Mouse (Mus musculus) CD4-positive, CD25-positive, alpha-beta regulatory T cell, adult 2 months (primary cell): ENCODE results near the gene Arfgap3.
"Not testable (repeated sequence)": the region's sequence is repeated elsewhere in the genome, so short reads cannot be mapped to it uniquely, and the experiment has no call there.

ENCODE experiments used
- DNase-seq: peaks from one replicate; pipeline ENCODE4 v3.0.0-alpha.2; 2012; ENCODE audit warnings: low read depth, low spot score

Gene Arfgap3

GRCm38 (mm10) chr15:83345898-83346529, 4.0 kb downstream of the Arfgap3 start:
- DNase-seq, result no peak

- DNase-seq, result no peak
These were observed 5.1 kb downstream of the Arfgap3 start for GRCm38 (mm10) chr15:83344956-83345355.

GRCm38 (mm10) chr15:83344157-83344556, 5.9 kb downstream of the Arfgap3 start:
- DNase-seq, result no peak

DNA sequence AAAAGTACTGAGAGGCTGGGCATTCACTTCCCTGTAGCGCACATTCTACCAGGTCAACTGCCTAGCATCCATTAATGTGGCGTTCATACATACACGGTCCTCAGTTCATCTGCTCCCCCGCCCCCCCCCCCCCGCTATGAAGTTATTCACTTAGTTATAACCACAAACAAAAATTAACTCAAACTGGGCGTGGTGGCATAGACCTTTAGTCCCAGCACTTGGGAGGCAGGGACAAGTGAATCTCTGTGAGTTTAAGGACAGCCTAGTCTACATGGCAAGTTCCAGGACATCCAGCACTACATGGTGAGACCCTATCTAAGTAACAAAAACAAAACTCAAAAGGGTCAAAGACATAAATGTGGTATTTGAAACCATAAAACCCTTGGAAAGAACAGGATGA, 11.1 kb downstream of the Arfgap3 start:
- no peak for DNase-seq

- DNase-seq, result no peak
These were observed 11.9 kb downstream of the Arfgap3 start for GRCm38 (mm10) chr15:83337903-83338870.

DNA sequence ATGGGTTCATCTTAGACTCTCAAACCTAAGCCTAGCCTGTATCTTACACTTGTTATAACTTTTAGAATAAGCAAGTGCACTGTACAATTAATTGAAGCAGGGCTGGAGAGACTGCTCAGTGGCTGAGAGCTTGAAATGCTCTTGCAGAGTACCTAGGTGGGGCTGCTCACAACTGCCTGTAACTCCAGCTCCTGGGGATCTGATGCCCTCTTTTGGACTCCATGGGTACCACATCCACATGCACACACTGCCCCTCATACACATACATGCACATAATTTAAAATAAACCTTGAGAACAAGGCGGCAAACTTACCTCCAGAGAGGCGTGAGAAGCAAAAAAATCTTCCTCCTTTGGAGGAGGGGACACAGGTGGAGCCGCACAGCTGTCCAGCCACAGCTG, 17.7 kb downstream of the Arfgap3 start:
- DNase-seq, result no peak

DNA sequence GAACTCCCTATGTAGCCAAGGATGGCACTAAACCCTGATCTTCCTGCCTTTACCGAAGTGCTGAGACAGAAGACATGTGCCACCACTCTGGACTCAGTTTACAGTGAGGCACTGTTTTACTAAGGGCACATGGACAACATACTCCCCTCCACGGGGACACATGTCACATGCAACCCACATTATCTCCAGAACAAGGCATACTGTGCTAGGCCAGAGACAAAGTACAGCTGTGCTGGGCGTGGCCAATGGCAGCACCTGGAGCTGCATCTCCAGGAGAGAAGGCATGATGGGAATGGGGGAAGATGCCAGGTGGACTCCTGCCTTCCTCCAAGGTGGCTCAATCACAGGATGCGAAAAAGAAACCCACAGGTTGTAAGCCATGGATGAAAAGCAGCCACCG, 21.1 kb downstream of the Arfgap3 start:
- DNase-seq, result no peak

- no peak for DNase-seq
These were observed 27.0 kb downstream of the Arfgap3 start for GRCm38 (mm10) chr15:83323071-83323470.

GRCm38 (mm10) chr15:83314914-83315313, 35.1 kb downstream of the Arfgap3 start:
- no peak for DNase-seq

GRCm38 (mm10) chr15:83309878-83310277, 40.2 kb downstream of the Arfgap3 start:
- DNase-seq, result no peak

DNA sequence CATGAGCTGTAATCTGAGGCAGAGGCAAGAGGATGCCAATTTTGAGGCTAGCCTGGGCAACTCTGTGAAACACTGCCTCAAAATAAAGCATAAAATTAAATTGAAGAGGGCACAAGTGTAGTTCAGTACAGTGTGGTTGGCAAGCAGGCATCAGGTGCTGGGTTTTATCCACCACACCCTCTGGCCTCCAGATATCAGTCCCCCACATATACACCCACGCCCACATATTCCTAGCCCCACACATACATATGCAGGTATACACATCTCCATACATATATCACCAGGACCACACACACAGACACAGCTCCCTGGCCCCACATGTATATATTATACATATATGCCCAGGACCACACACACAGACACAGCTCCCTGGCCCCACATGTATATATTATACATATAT, 41.3 kb downstream of the Arfgap3 start:
- not testable (repeated sequence) for DNase-seq

- no peak for DNase-seq
These were observed 43.9 kb downstream of the Arfgap3 start for GRCm38 (mm10) chr15:83306181-83306580.

DNA sequence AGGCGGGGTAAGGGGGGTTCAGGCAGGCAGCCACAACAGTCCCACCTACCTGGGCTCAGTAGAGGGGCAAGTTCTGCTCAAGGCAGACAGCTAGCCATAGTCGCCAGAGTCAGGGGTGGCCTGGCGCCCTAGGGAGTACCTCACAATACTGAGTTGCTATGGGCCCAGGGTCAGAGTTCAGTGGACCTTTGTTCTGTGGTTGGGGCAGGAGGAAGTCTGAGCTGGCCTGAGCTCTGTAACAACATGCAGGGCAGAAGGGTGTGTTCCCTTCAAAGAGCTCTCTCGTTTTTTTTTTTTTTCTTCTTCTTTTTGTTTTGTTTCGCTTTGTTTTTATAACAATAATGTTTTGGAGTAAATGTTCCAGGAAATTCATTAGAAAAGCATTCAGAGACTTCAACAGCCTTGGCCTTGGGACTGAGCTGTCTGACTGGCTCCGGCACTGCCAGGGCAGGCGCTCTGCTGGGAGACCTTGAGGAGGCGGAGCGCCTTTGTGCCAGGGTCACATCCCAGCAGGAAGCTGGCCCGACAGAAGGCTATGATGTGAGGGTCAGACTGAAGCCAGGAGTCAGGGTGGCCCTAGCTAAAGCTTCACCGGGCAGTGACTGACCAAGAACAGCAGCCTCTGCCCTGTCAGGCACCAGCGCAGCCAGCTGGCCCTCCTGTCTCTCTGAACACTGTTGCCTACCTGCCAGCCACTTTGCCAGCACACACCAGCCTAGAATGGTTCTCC, 44.7 kb downstream of the Arfgap3 start:
- DNase-seq, result no peak

GRCm38 (mm10) chr15:83304804-83305191, 45.2 kb downstream of the Arfgap3 start:
- DNase-seq, result no peak

DNA sequence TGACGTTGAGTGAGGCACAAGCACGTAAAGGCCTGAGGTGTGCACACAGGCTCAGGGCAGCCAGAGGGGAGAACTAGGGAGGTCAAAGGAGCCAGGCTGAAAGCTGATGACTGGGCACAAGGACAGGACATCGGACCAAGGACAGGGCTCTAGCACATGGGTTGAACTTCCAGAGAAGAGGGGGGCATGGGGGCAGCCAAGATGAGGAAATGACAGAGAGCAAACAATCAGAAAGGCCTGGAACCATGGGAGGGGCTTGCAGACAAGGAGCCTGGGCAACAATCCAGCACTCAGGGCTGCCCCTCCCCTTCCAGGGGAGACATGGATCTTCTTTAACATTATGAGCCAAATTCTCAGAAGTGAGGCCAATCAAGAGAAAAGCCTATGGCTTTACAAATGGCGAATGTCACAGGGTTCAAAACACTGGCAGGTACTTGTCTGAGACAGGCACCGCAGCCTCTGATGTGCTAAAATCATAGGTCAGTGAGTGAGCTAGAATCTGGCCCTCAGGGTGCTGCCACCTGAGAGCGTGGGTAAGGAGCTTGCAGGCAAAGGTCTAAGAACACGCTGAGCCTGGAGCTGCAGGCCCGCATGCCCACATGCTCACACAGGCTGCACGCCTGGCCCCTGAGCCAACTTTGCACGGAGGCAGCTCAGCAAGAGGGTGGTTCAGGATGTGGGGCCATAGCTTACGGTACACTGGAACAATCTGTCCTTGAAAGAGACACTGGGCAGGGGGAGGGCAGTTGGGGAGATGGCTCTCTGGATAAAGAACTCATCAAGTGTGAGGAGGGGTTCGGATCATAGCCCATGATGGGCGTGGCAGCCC, 46.2 kb downstream of the Arfgap3 start:
- DNase-seq, result no peak

DNA sequence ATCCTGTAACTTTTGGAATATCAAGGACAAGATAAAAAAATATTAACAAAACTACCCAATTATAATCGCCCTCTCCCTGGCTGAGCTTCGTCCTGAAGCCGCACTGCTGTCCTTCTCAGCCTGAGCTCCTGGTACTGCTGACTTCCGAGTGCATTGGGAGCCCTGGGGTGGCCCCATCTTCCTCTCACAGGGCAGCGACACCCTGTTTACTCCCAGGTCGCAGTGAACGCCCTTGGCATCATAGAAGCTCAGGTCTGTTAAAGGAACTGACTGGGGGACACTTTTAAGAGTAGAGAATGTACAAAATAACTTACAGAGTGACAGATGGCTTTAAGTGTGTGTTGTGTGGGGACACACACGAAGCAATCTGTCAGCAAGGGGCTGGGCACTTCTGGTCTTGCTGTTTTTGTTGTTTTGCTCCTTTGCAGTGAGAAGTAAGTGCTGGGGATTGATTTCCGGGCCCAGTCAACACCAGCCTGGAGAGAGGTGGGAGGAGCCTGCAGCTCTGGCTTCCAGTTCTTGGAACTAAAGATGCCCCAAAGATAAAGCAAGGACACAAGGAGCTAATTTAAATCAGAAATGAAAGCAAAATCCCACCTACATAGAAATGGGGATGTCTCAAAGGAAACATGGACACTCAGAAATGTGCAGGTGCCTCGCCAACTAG, 50.0 kb downstream of the Arfgap3 start:
- no peak for DNase-seq

DNA sequence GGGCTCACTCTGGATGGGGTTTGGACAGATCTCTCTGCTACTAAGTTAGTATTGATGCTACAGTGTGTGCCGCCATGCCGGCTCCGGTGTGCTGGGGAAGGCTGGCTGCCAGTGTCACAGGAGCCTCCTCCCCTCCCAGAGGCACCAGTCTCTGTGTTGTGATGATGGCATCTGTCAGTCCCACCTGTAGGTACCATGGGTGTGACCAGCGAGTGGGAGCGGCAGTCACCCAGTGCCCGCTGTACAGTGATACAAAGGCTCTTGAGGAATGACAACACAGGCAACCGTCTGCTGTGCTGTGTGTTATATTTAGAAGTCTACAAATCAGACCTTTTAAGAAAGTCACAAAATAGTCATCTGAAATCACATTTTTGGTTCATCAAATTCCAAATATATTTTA, 50.6 kb downstream of the Arfgap3 start:
- no peak for DNase-seq

DNA sequence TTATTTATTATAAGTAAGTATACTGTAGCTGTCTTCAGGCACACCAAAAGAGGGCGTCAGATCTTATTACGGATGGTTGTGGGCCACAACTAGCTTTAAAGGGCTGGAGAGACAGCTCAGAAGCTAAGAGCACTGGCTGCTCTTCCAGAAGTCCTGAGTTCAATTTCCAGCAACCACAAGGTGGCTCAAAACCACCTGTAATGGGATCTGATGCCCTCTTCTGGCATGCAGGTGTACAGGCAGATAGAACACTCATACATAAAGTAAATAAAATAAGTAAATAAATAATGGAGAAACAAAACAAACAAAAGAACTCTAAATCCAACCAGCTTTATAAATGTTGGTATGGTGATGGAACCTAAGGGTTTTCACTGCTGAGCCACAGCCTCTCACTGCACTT, 51.2 kb downstream of the Arfgap3 start:
- no peak for DNase-seq

GRCm38 (mm10) chr15:83298313-83298712, 51.7 kb downstream of the Arfgap3 start:
- DNase-seq, result peak; percentile 27

GRCm38 (mm10) chr15:83296771-83297311, 53.2 kb downstream of the Arfgap3 start:
- no peak for DNase-seq

- no peak for DNase-seq
These were observed 54.0 kb downstream of the Arfgap3 start for GRCm38 (mm10) chr15:83296050-83296449.
